21 mouse cellular contexts compared by ENCODE assay signal in the genomic region with DNA sequence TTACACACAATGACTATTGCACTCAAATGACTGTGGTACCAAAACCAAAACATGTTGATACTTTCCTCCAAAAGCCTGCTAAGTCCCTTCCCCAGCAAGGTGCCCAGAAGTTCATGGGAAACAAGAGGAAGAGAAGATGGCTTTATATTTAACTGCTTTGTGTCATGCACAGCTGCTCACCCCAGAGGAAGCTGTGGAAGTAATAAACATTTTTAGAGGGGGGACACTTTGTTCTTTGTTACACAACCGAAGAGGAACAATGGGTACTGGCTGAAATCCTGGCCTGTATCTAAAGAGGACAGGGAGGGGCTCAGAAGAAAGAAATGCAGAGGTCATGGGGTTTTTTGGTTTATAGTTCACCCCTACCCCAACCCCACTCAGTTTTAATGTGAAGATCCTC.
DNase-seq lines count a peak whose midpoint lies in the region; ATAC-seq and TF ChIP-seq lines count a peak whose summit lies in the region.
"Had no signal": no experiment of that assay in that cellular context is flagged by ENCODE, and none has a peak within 500 bp of the region (broad histone marks: within the 10 kb centered on the region; RNA-seq: fewer than 3 reads in every experiment).

No protein-coding gene starts in this region.

- intact Hi-C loops in heart, postnatal 25 days (cut with DNase I) = loop anchor here (5.0 to 10.0 kb wide), 2 partner anchors 197 to 455 kb away; no protein-coding TSS in a partner anchor

- H3K4me1 ChIP-seq in heart, embryonic 11.5 days (ENCODE audit: control insufficient read depth, insufficient read depth, low read length) = no peaks in the 10 kb centered on the region
- H3K4me1 ChIP-seq in liver, postnatal 0 days (ENCODE audit: insufficient read depth) = no peaks in the 10 kb centered on the region
- H3K4me1 ChIP-seq in liver, embryonic 11.5 days (replicated peaks; ENCODE audit: control insufficient read depth, insufficient read depth, low read length) = no peaks in the 10 kb centered on the region
- H3K4me1 ChIP-seq: embryonic facial prominence, embryonic 13.5 days; forebrain, embryonic 15.5 days had no signal

- H3K4me2 ChIP-seq in heart, embryonic 11.5 days = no peak overlapping the region
- H3K4me2 ChIP-seq in liver, postnatal 0 days (ENCODE audit: low read depth, low read length) = no peak overlapping the region
- H3K4me2 ChIP-seq in liver, embryonic 11.5 days = no peak overlapping the region
- H3K4me2 ChIP-seq: embryonic facial prominence, embryonic 13.5 days; forebrain, embryonic 15.5 days; limb, embryonic 13.5 days had no signal

- H3K27ac ChIP-seq in heart, embryonic 11.5 days (ENCODE audit: low read depth, low read length) = no peak overlapping the region
- no peak overlapping the region for H3K27ac ChIP-seq in liver, postnatal 0 days (ENCODE audit: low read depth)
- H3K27ac ChIP-seq in liver, embryonic 11.5 days (ENCODE audit: low read depth, low read length) = no peak overlapping the region
- H3K27ac ChIP-seq: embryonic facial prominence, embryonic 13.5 days; forebrain, embryonic 15.5 days; limb, embryonic 13.5 days; liver, embryonic 14.5 days; macrophage had no signal

- no peaks in the 10 kb centered on the region for H3K27me3 ChIP-seq in heart, embryonic 11.5 days (ENCODE audit: control insufficient read depth, insufficient read depth, low read length)
- no peaks in the 10 kb centered on the region for H3K27me3 ChIP-seq in liver, postnatal 0 days (ENCODE audit: insufficient read depth, low read length)
- no peaks in the 10 kb centered on the region for H3K27me3 ChIP-seq in liver, embryonic 11.5 days (replicated peaks; ENCODE audit: control insufficient read depth, insufficient read depth, low read length)
- H3K27me3 ChIP-seq: embryonic facial prominence, embryonic 13.5 days; forebrain, embryonic 15.5 days; limb, embryonic 13.5 days had no signal

- H3K4me3 ChIP-seq in heart, embryonic 11.5 days (ENCODE audit: low read depth, low read length) = no peak overlapping the region
- no peak overlapping the region for H3K4me3 ChIP-seq in liver, postnatal 0 days (ENCODE audit: low read depth, low read length)
- no peak overlapping the region for H3K4me3 ChIP-seq in liver, embryonic 11.5 days (ENCODE audit: low read depth, low read length)
- H3K4me3 ChIP-seq: embryonic facial prominence, embryonic 13.5 days; forebrain, embryonic 15.5 days; limb, embryonic 13.5 days; midbrain, embryonic 10.5 days had no signal

- H3K9me3 ChIP-seq in heart, embryonic 11.5 days (replicated peaks; ENCODE audit: control insufficient read depth, low read length) = no peaks in the 10 kb centered on the region
- H3K9me3 ChIP-seq in liver, postnatal 0 days (ENCODE audit: low read length) = no peaks in the 10 kb centered on the region
- H3K9me3 ChIP-seq in liver, embryonic 11.5 days (ENCODE audit: control insufficient read depth, low read length) = no peaks in the 10 kb centered on the region
- H3K9me3 ChIP-seq: embryonic facial prominence, embryonic 13.5 days; forebrain, embryonic 15.5 days; limb, embryonic 13.5 days; midbrain, embryonic 10.5 days had no signal

- DNase-seq in adrenal gland, postnatal 14 days = peak; percentile 14
- no peak for DNase-seq in adrenal gland, adult 2 months
- peak; percentile 43 to 83 for DNase-seq in heart, adult 9 months (ENCODE audit: low spot score in 2 of 2)
- DNase-seq in liver, postnatal 0 days = no peak
- no peak for DNase-seq in liver, embryonic 11.5 days (ENCODE audit: low spot score)
- peak; percentile 6 for DNase-seq in heart, postnatal 25 days (ENCODE audit: low spot score)
- DNase-seq: adrenal gland, adult 8-10 months; cerebellum, adult 9-11 months; right cerebral cortex, postnatal 14 days; thymus, postnatal 4 days had no signal

- no peak for TF ChIP-seq CTCF in liver, postnatal 0 days (IDR thresholded peaks at IDR 0.05; ENCODE audit: low read depth)

- peak; percentile 69 for TF ChIP-seq EP300 in liver, postnatal 0 days (IDR thresholded peaks at IDR 0.05; ENCODE audit: low read depth)

- H3K36me3 ChIP-seq in heart, embryonic 11.5 days (ENCODE audit: control insufficient read depth, insufficient read depth, low read length) = no peaks in the 10 kb centered on the region
- H3K36me3 ChIP-seq in liver, postnatal 0 days (replicated peaks; ENCODE audit: insufficient read depth, low read length) = peaks cover 10% of the 10 kb centered on the region; the same call in 1 of the 2 replicates
- H3K36me3 ChIP-seq in liver, embryonic 11.5 days (ENCODE audit: control insufficient read depth, insufficient read depth, low read length) = no peaks in the 10 kb centered on the region
- H3K36me3 ChIP-seq: embryonic facial prominence, embryonic 13.5 days; forebrain, embryonic 15.5 days; limb, embryonic 13.5 days; midbrain, embryonic 10.5 days had no signal

- no peak overlapping the region for H3K9ac ChIP-seq in heart, embryonic 11.5 days (ENCODE audit: low read depth, low read length)
- no peak overlapping the region for H3K9ac ChIP-seq in liver, postnatal 0 days (replicated peaks)
- H3K9ac ChIP-seq in liver, embryonic 11.5 days (ENCODE audit: low read depth, low read length) = no peak overlapping the region
- H3K9ac ChIP-seq: embryonic facial prominence, embryonic 13.5 days; forebrain, embryonic 15.5 days; limb, embryonic 13.5 days; liver, embryonic 14.5 days had no signal

- ATAC-seq in heart, embryonic 11.5 days (replicated peaks; ENCODE audit: insufficient number of reproducible peaks, low FRiP score, low TSS enrichment) = no peak
- no peak for ATAC-seq in liver, postnatal 0 days
- no peak for ATAC-seq in liver, embryonic 11.5 days (replicated peaks; ENCODE audit: low FRiP score)
- ATAC-seq in erythroblast, adult 5-6 weeks (replicated peaks; ENCODE audit: low FRiP score, poor library complexity, severe bottlenecking) = no peak
- ATAC-seq: CD4-positive, CD25-positive, alpha-beta regulatory T cell, adult 4 months; forebrain, embryonic 15.5 days; hindbrain, embryonic 16.5 days; intestine, embryonic 16.5 days had no signal

- 43% methylated on average over 1 of the region's 1 CpGs for WGBS in heart, embryonic 11.5 days (ENCODE audit: insufficient replicate concordance)
- WGBS in liver, postnatal 0 days (ENCODE audit: insufficient replicate concordance) = 11% methylated on average over 1 of the region's 1 CpGs
- WGBS in liver, embryonic 11.5 days = 38% methylated on average over 1 of the region's 1 CpGs

Comparison
In these comparisons a context has a peak if more than half of its experiments do, and no peak if none do; other contexts are left out.
1. DNase-seq: peak in adrenal gland, postnatal 14 days (single experiment), heart, adult 9 months (2 of 2) and heart, postnatal 25 days (single experiment); none in adrenal gland, adult 2 months (single experiment), liver, postnatal 0 days (single experiment) and liver, embryonic 11.5 days (single experiment).